Mouse (Mus musculus): Measurements from ENCODE around the gene Mb21d2.

GRCm38 (mm10) chr16:28930426-28930825 lies 953 bp upstream of the Mb21d2 start:
- TF ChIP-seq POLR2A (IDR thresholded peaks at IDR 0.05; ENCODE audit: borderline replicate concordance, control insufficient read depth, low read depth, low read length) = no peak
- no peak for TF ChIP-seq CTCF (IDR thresholded peaks at IDR 0.05; ENCODE audit: control insufficient read depth, insufficient read depth, low read length)
